Mouse (Mus musculus): ENCODE measurements around the gene Crtam.

DNA sequence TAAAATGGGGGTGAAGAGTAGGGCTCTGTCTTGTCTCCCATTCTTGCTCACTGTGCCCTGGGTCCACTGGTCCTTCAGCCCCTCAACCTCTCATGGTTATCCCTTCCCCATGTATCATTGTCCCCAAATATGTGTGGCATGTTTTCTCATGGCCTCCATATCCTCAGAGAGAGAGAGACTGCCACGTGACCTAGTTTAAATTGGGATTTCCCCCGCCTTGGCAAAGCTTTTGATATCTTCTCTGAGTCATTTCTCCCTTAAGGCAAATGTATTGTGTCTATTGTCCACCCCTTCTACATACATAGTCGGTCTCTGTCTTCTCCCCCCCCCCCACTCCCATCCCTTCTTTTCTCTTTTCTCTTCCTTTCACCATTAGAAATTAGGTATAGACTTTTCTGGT lies 71.1 kb downstream of the Crtam start:
- TF ChIP-seq CTCF (IDR thresholded peaks at IDR 0.05 in 2 of 3, conservative IDR thresholded peaks at IDR 0.05 in 1 of 3; ENCODE audit: control insufficient read depth in 1 of 3, insufficient read depth in 1 of 3, low read depth in 2 of 3, low read length in 3 of 3, poor library complexity in 1 of 3, severe bottlenecking in 1 of 3) (no peak), MXI1 (IDR thresholded peaks at IDR 0.05; ENCODE audit: low read depth, low read length) (no peak), MAZ (IDR thresholded peaks at IDR 0.05; ENCODE audit: low read depth, low read length) (no peak), ZNF384 (IDR thresholded peaks at IDR 0.05; ENCODE audit: low read depth, low read length) (no peak), GATA1 (IDR thresholded peaks at IDR 0.05; ENCODE audit: low read depth, low read length) (no peak), EP300 (IDR thresholded peaks at IDR 0.05; ENCODE audit: low read depth in 1 of 2, low read length in 2 of 2) (no peak), MAFK (IDR thresholded peaks at IDR 0.05; ENCODE audit: borderline replicate concordance, low read depth, low read length) (no peak)
